Mouse (Mus musculus) myocyte (in vitro differentiated cells): ENCODE data around the gene Pkp3. TPM values are rescaled to one million over a fixed set of nuclear protein-coding genes. Genes with fewer than 3 reads are reported as not detected.

Source experiments
- H3K27me3 ChIP-seq: one replicate; pipeline ENCODE4 v1.6.1; 2011; ENCODE audit not compliant: control insufficient read depth, insufficient read depth, insufficient read length
- H3K36me3 ChIP-seq: one replicate; pipeline ENCODE4 v1.6.1; 2011; ENCODE audit not compliant: control insufficient read depth, insufficient read depth
- H3K4me2 ChIP-seq: one replicate; pipeline ENCODE4 v1.6.1; 2011; ENCODE audit warnings: low read depth, control low read depth
- H3K4me3 ChIP-seq: one replicate; pipeline ENCODE4 v1.5.1; 2011; ENCODE audit warnings: mild to moderate bottlenecking, control low read depth, moderate library complexity
- H3K79me2 ChIP-seq: one replicate; pipeline ENCODE4 v1.6.1; 2011; ENCODE audit not compliant: control insufficient read depth, insufficient read depth
- H3ac ChIP-seq: one replicate; pipeline ENCODE4 v1.6.1; 2011; ENCODE audit not compliant: control insufficient read depth, insufficient read length
- CEBPB ChIP-seq: IDR thresholded peaks from 2 replicates; pipeline ENCODE4 v1.6.1; 2011; ENCODE audit warnings: mild to moderate bottlenecking, moderate library complexity; ENCODE audit not compliant: poor library complexity, insufficient read depth, severe bottlenecking
- E2F4 ChIP-seq: IDR thresholded peaks from one replicate; pipeline ENCODE4 v1.6.1; 2011; ENCODE audit warnings: mild to moderate bottlenecking, control low read depth, moderate library complexity; ENCODE audit not compliant: insufficient read depth
- MAX ChIP-seq: IDR thresholded peaks from one replicate; pipeline ENCODE4 v1.6.1; 2011; ENCODE audit warnings: low read depth, mild to moderate bottlenecking, control low read depth
- MYOD1 ChIP-seq, 3 experiments: IDR thresholded peaks; one replicate each; pipeline ENCODE4 v1.6.1; 2011; ENCODE audit warnings: control low read depth in 2 of 3, low read depth in 2 of 3, mild to moderate bottlenecking in 2 of 3, moderate library complexity in 1 of 3; ENCODE audit not compliant: insufficient read length in 2 of 3, control insufficient read depth in 1 of 3
- MYOG ChIP-seq, 3 experiments: IDR thresholded peaks; one replicate each; pipeline ENCODE4 v1.6.1; 2011; ENCODE audit warnings: control low read depth in 2 of 3, low read depth in 2 of 3, mild to moderate bottlenecking in 2 of 3; ENCODE audit not compliant: insufficient read length in 2 of 3, control insufficient read depth in 1 of 3, insufficient read depth in 1 of 3
- POLR2A ChIP-seq: IDR thresholded peaks from one replicate; pipeline ENCODE4 v1.6.1; 2011; ENCODE audit warnings: low read depth, mild to moderate bottlenecking, control low read depth, moderate library complexity; ENCODE audit not compliant: insufficient read length
- POLR2AphosphoS2 ChIP-seq: IDR thresholded peaks from one replicate; pipeline ENCODE4 v1.6.1; 2011; ENCODE audit warnings: low read depth, control low read depth; ENCODE audit not compliant: insufficient read length
- REST ChIP-seq: IDR thresholded peaks from one replicate; pipeline ENCODE4 v1.6.1; 2011; ENCODE audit warnings: mild to moderate bottlenecking, control low read depth, moderate library complexity; ENCODE audit not compliant: insufficient read depth, insufficient read length
- SRF ChIP-seq: IDR thresholded peaks from one replicate; pipeline ENCODE4 v1.6.1; 2011; ENCODE audit warnings: low read depth; ENCODE audit not compliant: control insufficient read depth, insufficient read length
- TCF12 ChIP-seq: IDR thresholded peaks from one replicate; pipeline ENCODE4 v1.6.1; 2011; ENCODE audit warnings: mild to moderate bottlenecking, control low read depth; ENCODE audit not compliant: poor library complexity, insufficient read depth, severe bottlenecking
- TCF3 ChIP-seq: IDR thresholded peaks from one replicate; pipeline ENCODE4 v1.6.1; 2011; ENCODE audit warnings: low read depth, control low read depth; ENCODE audit not compliant: insufficient read length
- USF1 ChIP-seq: IDR thresholded peaks from one replicate; pipeline ENCODE4 v1.6.1; 2011; ENCODE audit warnings: low read depth, mild to moderate bottlenecking, control low read depth, moderate library complexity
- polyA plus RNA-seq: library from polyadenylated mRNA; unstranded; fragments of >200 nt; fragmentation: generic; extraction: Trizol; gene quantifications from one replicate; pipeline ENCODE4 v1.2.1, GENCODE M21; 2012; ENCODE audit warnings: missing spikeins

Pkp3 gene
- polyA plus RNA-seq, 1 experiment, result 0.25 TPM

DNA sequence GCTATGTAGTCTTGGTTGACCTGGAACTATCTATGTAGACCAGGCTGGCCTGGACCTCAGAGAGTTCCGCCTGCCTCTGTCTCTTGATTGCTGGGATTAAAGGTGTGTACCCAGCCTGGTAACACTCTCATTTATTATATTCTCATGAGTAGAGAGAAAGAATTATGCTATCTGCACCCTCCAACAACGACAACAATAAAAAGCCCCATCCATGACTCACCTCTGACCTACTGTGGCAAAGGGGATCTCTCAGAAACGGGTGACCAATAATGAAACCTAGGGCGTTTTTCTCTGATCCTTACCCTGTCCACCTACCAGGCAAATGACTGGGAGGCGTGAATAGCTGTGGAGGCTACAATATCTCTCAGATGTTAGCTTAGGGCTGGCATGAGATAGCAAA lies 19.2 kb downstream of the Pkp3 start:
- TF ChIP-seq MYOD1 (IDR thresholded peaks at IDR 0.05; ENCODE audit: control insufficient read depth in 1 of 3, insufficient read length in 2 of 3, low read depth in 2 of 3) (no peak), TCF3 (no peak), CEBPB (no peak), MAX (no peak), TCF12 (no peak), POLR2AphosphoS2 (no peak), SRF (no peak), USF1 (no peak), MYOG (IDR thresholded peaks at IDR 0.05; ENCODE audit: control insufficient read depth in 1 of 3, insufficient read depth in 1 of 3, insufficient read length in 2 of 3, low read depth in 2 of 3) (no peak), E2F4 (no peak), REST (no peak), POLR2A (no peak)
- Histone ChIP-seq H3K4me3 (no peak overlapping the region), H3K79me2 (no peaks in the 10 kb centered on the region), H3ac (no peak overlapping the region), H3K27me3 (peaks cover 13% of the 10 kb centered on the region), H3K4me2 (no peak overlapping the region), H3K36me3 (no peaks in the 10 kb centered on the region)

DNA sequence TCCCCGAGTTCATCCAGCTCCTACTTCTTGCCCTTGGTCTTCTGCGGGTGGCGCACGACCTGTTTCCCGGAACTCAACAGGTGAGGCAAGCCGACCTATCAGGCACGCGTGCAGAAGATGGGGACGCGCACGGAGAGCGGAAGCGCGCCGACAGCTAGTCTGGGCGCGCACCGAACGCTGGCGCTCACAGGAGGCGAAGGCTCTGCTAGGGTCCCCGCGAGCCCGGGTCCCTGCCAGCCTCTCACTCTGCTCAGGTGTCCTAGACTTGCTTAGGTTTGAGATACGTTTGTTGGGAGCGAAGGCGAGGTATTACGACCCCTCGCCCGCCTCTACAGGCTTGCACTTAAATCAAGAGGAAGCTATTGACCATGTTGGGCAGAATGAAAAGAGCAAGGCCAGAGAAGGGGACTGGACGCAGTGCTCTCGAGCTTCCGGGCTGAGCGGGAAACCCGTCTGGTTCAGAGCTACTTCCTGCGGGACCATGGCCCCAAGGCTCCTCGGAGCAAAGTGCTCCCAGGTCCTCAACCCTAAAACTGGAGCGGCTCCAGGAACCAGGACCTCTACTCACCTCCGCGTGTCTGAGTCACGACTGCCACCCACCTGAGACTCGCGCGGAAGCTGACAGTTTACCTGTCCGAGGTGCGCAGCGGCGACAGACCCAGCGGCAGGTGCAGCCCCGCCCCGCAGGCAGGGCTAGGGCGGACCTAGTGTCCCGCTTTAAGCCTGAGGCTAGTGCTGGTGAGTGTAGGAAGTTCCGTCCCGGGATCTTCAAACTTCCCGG lies 22.1 kb downstream of the Pkp3 start, which contains the start of gene Sigirr:
Gene Sigirr (minus strand): TSS at position 662 of the 781 bp plus-strand sequence.
- no peaks in the 10 kb centered on the region for H3K79me2 ChIP-seq
- no peaks in the 10 kb centered on the region for H3K36me3 ChIP-seq
- H3ac ChIP-seq, result no peak within 1 kb of the TSS
- no peak within 1 kb of the TSS for H3K4me2 ChIP-seq
- peaks cover 21% of the 10 kb centered on the region for H3K27me3 ChIP-seq
- no peak within 1 kb of the TSS for H3K4me3 ChIP-seq
- TF ChIP-seq E2F4, result no peak
- TF ChIP-seq REST, result no peak
- no peak for TF ChIP-seq TCF3
- TF ChIP-seq USF1, result no peak
- no peak for TF ChIP-seq POLR2A
- TF ChIP-seq CEBPB, result no peak
- TF ChIP-seq TCF12, result no peak
- TF ChIP-seq MYOD1 (IDR thresholded peaks at IDR 0.05; ENCODE audit: control insufficient read depth in 1 of 3, insufficient read length in 2 of 3, low read depth in 2 of 3), result no peak

DNA sequence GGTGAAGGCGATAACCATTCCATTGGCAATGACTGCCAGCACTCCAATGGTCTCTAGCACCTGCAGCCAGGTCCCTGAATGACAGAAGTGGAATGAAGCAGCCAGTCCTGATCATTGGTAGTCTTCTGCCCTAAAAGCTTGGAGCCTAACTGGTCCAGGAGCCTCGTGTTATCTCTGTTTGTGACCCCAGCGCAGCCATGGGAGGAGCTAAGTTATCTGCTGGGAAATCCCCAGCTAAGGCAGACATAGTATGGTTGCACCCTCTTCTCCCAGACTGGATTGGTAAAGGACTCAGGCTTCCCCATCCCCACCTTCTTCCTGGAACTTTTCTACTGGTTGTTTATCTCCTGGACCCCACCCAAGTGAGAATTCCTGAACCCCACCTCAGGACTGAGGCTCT lies 25.1 kb downstream of the Pkp3 start:
- no peaks in the 10 kb centered on the region for H3K36me3 ChIP-seq
- H3K4me2 ChIP-seq, result no peak overlapping the region
- TF ChIP-seq E2F4 (no peak), TCF12 (no peak), TCF3 (no peak), CEBPB (no peak), POLR2A (no peak), USF1 (no peak)
- no peaks in the 10 kb centered on the region for H3K79me2 ChIP-seq
- H3K4me3 ChIP-seq, result no peak overlapping the region
- no peak overlapping the region for H3ac ChIP-seq
- H3K27me3 ChIP-seq, result peaks cover 29% of the 10 kb centered on the region

DNA sequence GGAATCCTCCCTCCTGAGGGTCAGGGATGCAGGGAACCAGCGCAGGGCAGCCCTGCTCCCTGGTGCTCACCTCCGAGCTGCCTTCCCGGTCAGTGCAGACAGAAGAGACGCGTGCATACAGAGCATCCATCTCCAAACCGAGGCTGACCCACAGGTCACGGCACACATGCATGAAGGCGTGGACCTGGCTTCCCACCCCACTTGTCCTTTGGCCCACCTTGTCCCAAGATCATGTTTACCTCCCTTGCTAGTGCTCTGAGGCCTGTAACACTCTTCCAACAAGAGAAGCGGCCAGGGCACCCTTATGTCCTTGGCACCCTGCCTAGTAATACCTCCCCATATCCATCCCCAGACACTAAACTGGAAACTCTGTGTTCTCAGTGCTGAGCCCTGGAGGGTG lies 37.9 kb downstream of the Pkp3 start:
- Histone ChIP-seq H3K4me3 (no peak overlapping the region), H3K79me2 (no peaks in the 10 kb centered on the region), H3K36me3 (no peaks in the 10 kb centered on the region), H3K4me2 (no peak overlapping the region), H3ac (no peak overlapping the region), H3K27me3 (peaks cover 13% of the 10 kb centered on the region)
- TF ChIP-seq MAX, result no peak
- TF ChIP-seq MYOD1 (IDR thresholded peaks at IDR 0.05; ENCODE audit: control insufficient read depth in 1 of 3, insufficient read length in 2 of 3, low read depth in 2 of 3), result no peak
- no peak for TF ChIP-seq TCF3
- TF ChIP-seq MYOG (IDR thresholded peaks at IDR 0.05; ENCODE audit: control insufficient read depth in 1 of 3, insufficient read depth in 1 of 3, insufficient read length in 2 of 3, low read depth in 2 of 3), result no peak
- no peak for TF ChIP-seq POLR2AphosphoS2
- no peak for TF ChIP-seq CEBPB
- no peak for TF ChIP-seq TCF12
- TF ChIP-seq POLR2A, result no peak
- no peak for TF ChIP-seq USF1
- TF ChIP-seq REST, result no peak
- no peak for TF ChIP-seq E2F4
- TF ChIP-seq SRF, result no peak

DNA sequence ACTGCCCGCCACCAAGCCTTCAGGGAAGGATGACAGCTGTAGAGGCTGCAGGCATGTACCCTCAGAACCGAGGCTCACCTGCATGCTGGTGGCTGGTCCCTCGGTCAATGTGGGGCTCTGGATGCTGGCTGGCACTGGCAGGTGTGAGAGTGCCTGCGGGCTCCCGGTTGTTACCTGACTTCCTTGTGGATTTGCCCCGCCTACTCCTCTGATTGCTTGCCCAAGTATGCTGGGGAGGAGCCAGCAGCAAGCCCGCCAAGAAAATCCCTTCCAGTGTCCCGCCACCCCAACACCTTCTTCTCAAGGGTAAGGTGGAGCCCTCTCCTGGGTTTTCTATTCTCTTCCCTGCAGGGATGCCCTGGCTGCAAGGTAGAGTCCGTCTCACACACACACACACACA lies 39.6 kb downstream of the Pkp3 start, which contains the start of gene Ano9:
Gene Ano9 (minus strand): TSS at position 171 of the 400 bp plus-strand sequence.
- Histone ChIP-seq H3K4me3 (no peak within 1 kb of the TSS), H3K79me2 (no peaks in the 10 kb centered on the region), H3K4me2 (no peak within 1 kb of the TSS), H3ac (no peak within 1 kb of the TSS), H3K36me3 (no peaks in the 10 kb centered on the region), H3K27me3 (peaks cover 13% of the 10 kb centered on the region)
- no peak for TF ChIP-seq MAX
- TF ChIP-seq USF1, result no peak
- no peak for TF ChIP-seq CEBPB
- no peak for TF ChIP-seq SRF
- TF ChIP-seq POLR2AphosphoS2, result no peak
- no peak for TF ChIP-seq TCF12
